Mouse (Mus musculus): ENCODE data around the gene Papln. TPM values are rescaled to one million over a fixed set of nuclear protein-coding genes. Genes with fewer than 3 reads are reported as not detected.

Papln gene
- polyA plus RNA-seq, 1 experiment = 0.04 TPM

GRCm38 (mm10) chr12:83841409-83842190 lies 78.2 kb downstream of the Papln start:
- H3K4me3 ChIP-seq = no peak overlapping the region
- H3ac ChIP-seq (ENCODE audit: control insufficient read depth, insufficient read length) = no peak overlapping the region
- H3K27me3 ChIP-seq (ENCODE audit: control insufficient read depth, insufficient read depth, insufficient read length) = no peaks in the 10 kb centered on the region
- TF ChIP-seq POLR2AphosphoS2 (IDR thresholded peaks at IDR 0.05; ENCODE audit: insufficient read length, low read depth) (no peak), TCF12 (IDR thresholded peaks at IDR 0.05; ENCODE audit: insufficient read depth, poor library complexity, severe bottlenecking) (no peak), MYOG (IDR thresholded peaks at IDR 0.05; ENCODE audit: control insufficient read depth in 1 of 3, insufficient read depth in 1 of 3, insufficient read length in 2 of 3, low read depth in 2 of 3) (no peak), USF1 (IDR thresholded peaks at IDR 0.05; ENCODE audit: low read depth) (no peak), CEBPB (IDR thresholded peaks at IDR 0.05; ENCODE audit: insufficient read depth, poor library complexity, severe bottlenecking) (no peak), TCF3 (IDR thresholded peaks at IDR 0.05; ENCODE audit: insufficient read length, low read depth) (no peak), REST (IDR thresholded peaks at IDR 0.05; ENCODE audit: insufficient read depth, insufficient read length) (no peak), SRF (IDR thresholded peaks at IDR 0.05; ENCODE audit: control insufficient read depth, insufficient read length, low read depth) (no peak), POLR2A (IDR thresholded peaks at IDR 0.05; ENCODE audit: insufficient read length, low read depth) (no peak), E2F4 (IDR thresholded peaks at IDR 0.05; ENCODE audit: insufficient read depth) (no peak), MAX (IDR thresholded peaks at IDR 0.05; ENCODE audit: low read depth) (no peak), MYOD1 (IDR thresholded peaks at IDR 0.05; ENCODE audit: control insufficient read depth in 1 of 3, insufficient read length in 2 of 3, low read depth in 2 of 3) (no peak)
- H3K4me2 ChIP-seq (ENCODE audit: low read depth) = no peak overlapping the region
- no peaks in the 10 kb centered on the region for H3K79me2 ChIP-seq (ENCODE audit: control insufficient read depth, insufficient read depth)
- H3K36me3 ChIP-seq (ENCODE audit: control insufficient read depth, insufficient read depth) = no peaks in the 10 kb centered on the region

Other genes with a start within 250 kb of the Papln start
- 13.7 TPM for gene Dcaf4, start 243.2 kb upstream of the Papln start, polyA plus RNA-seq (2012; fragmentation: generic; extraction: Trizol)
- 16.8 TPM for gene Zfyve1, start 166.4 kb upstream of the Papln start, polyA plus RNA-seq (2012; fragmentation: generic; extraction: Trizol)
- gene Rbm25, start 132.4 kb upstream of the Papln start, polyA plus RNA-seq (2012; fragmentation: generic; extraction: Trizol) = 17.6 TPM
- 53.7 TPM for gene Psen1, start 75.5 kb upstream of the Papln start, polyA plus RNA-seq (2012; fragmentation: generic; extraction: Trizol)
- 10.0 TPM for gene Numb, start 158.3 kb downstream of the Papln start, polyA plus RNA-seq (2012; fragmentation: generic; extraction: Trizol)
- 14.2 TPM for gene Riox1, start 187.0 kb downstream of the Papln start, polyA plus RNA-seq (2012; fragmentation: generic; extraction: Trizol)
- not detected for gene Heatr4, start 221.2 kb downstream of the Papln start, polyA plus RNA-seq (2012; fragmentation: generic; extraction: Trizol)
- gene Acot2, start 224.2 kb downstream of the Papln start, polyA plus RNA-seq (2012; fragmentation: generic; extraction: Trizol) = 31.1 TPM
- gene Acot1, start 245.9 kb downstream of the Papln start, polyA plus RNA-seq (2012; fragmentation: generic; extraction: Trizol) = 0.06 TPM

Data from myocyte (in vitro differentiated cells).